In the genomic region with DNA sequence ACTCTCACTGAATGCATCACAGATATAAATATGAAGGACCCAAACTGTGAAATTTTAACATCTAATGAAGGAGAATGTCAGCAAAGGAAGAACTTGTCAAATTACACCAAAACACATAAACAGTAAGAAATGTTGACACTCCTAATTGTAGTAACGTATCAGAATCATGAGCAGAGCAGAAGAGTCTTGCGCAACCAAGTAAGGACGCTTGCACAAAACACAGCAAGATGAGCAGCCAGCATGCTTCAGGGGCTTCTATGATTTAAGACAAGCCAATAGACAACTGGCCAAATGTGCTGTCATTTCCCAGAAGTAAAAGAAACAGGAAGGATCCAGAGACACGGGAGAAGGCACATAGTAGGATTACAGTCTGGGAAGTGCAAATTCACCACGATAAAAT, we compare ENCODE assay signal across 24 mouse cellular contexts. TPM values are rescaled to one million over a fixed set of nuclear protein-coding genes. Genes with fewer than 3 reads are reported as not detected.
"Had no signal": no experiment of that assay in that cellular context is flagged by ENCODE, and none has a peak within 500 bp of the region (broad histone marks: within the 10 kb centered on the region; RNA-seq: fewer than 3 reads in every experiment).

No protein-coding gene starts in this region.

- H3K9ac ChIP-seq: kidney, embryonic 15.5 days; limb, embryonic 12.5 days; limb, embryonic 15.5 days; liver, embryonic 15.5 days; midbrain, embryonic 13.5 days; neural tube, embryonic 12.5 days; neural tube, embryonic 15.5 days had no signal

- ATAC-seq: intestine, postnatal 0 days; midbrain, embryonic 13.5 days; midbrain, embryonic 16.5 days had no signal

- H3K4me3 ChIP-seq: kidney, embryonic 15.5 days; limb, embryonic 12.5 days; limb, embryonic 15.5 days; liver, embryonic 15.5 days; megakaryocyte, embryonic 14.5 days; midbrain, embryonic 10.5 days; midbrain, embryonic 13.5 days; neural tube, embryonic 12.5 days; neural tube, embryonic 15.5 days had no signal

- H3K9me3 ChIP-seq: kidney, embryonic 15.5 days; limb, embryonic 12.5 days; limb, embryonic 15.5 days; liver, embryonic 15.5 days; midbrain, embryonic 10.5 days; midbrain, embryonic 13.5 days; neural tube, embryonic 12.5 days; neural tube, embryonic 15.5 days had no signal

- H3K4me1 ChIP-seq: kidney, embryonic 15.5 days; limb, embryonic 12.5 days; limb, embryonic 15.5 days; liver, embryonic 15.5 days; megakaryocyte, embryonic 14.5 days; midbrain, embryonic 10.5 days; midbrain, embryonic 13.5 days; neural tube, embryonic 12.5 days; neural tube, embryonic 15.5 days had no signal

- H3K4me2 ChIP-seq: kidney, embryonic 15.5 days; limb, embryonic 12.5 days; limb, embryonic 15.5 days; liver, embryonic 11.5 days; liver, embryonic 15.5 days; midbrain, embryonic 13.5 days; neural tube, embryonic 12.5 days; neural tube, embryonic 15.5 days had no signal

- H3K27me3 ChIP-seq: liver, embryonic 15.5 days; megakaryocyte, embryonic 14.5 days had no signal

- H3K27ac ChIP-seq: kidney, embryonic 15.5 days; limb, embryonic 12.5 days; limb, embryonic 15.5 days; liver, embryonic 15.5 days; macrophage; midbrain, embryonic 10.5 days; midbrain, embryonic 13.5 days; neural tube, embryonic 12.5 days; neural tube, embryonic 15.5 days; stomach, postnatal 0 days had no signal

- H3K36me3 ChIP-seq: kidney, embryonic 15.5 days; limb, embryonic 12.5 days; limb, embryonic 15.5 days; liver, embryonic 15.5 days; midbrain, embryonic 10.5 days; midbrain, embryonic 13.5 days; neural tube, embryonic 12.5 days; neural tube, embryonic 15.5 days had no signal

- DNase-seq: kidney, adult 2 months; kidney, postnatal 14 days; kidney, postnatal 4 days; left cerebral cortex, postnatal 4 days; right cerebral cortex, adult 18-20 months; right cerebral cortex, postnatal 14 days; right cerebral cortex, postnatal 4 days; thymus, adult 2 months; thymus, postnatal 14 days; thymus, postnatal 4 days had no signal

RNA-seq across cellular contexts. Expression of a gene that starts 5.8 kb away (rescaled TPM):
- polyA plus RNA-seq: intestine, postnatal 0 days; macrophage; midbrain, embryonic 10.5 days had no signal

RNA-seq across cellular contexts. Expression of a gene that starts 52.8 kb away (rescaled TPM):
- polyA plus RNA-seq: macrophage had no signal
